Mouse (Mus musculus) kidney, postnatal 10 days (tissue): ENCODE measurements at regions not wholly inside any gene's neighbourhood (a gene's known extent, or its start where the extent isn't known, plus 50 kb on each side); places are given as distances from the start of the nearest gene placed in this dataset.

Experiments
- DNase-seq: peaks from one replicate; pipeline ENCODE4 v3.0.0; 2021; ENCODE audit warnings: mixed read lengths

DNA sequence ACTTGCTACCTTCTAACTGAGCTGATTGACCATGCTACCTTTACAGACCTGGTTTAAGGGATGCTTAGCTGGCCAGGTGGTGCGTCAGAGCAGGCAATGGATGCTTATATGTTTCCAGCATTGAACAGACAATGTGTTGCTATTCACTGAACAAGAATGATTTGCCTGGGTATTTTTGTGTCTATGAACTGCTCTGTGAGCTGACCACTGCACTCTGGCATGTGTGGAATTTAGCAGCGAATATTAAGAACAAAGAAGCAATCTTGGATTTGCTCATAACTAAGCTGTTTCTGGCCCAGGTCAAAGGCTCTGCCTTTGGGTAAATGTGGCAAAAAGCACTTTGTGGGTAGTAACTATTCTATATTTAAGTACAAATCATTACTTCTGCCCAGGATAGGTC lies 58.3 kb upstream of the Ccdc39 start:
- DNase-seq = no peak

DNA sequence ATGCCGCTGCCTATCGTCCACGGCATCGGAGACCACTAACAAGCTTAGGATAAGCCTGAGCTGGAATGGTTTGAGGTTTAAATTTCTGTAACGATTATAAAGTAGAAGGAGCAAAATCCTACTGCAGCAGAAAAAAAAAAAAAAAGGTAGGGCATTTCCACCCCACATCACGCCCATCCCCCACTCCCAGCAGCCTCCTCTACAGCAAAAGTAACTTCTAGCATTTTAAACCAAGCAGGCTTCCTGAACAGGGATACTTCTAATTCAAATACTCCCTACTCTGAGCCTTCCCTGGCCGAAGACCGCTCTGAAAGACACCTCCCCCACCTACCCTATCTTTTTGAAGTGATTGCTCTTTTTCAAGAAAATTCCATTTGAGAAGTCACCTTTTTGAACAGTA lies 59.2 kb upstream of the Ccdc39 start:
- DNase-seq = no peak

DNA sequence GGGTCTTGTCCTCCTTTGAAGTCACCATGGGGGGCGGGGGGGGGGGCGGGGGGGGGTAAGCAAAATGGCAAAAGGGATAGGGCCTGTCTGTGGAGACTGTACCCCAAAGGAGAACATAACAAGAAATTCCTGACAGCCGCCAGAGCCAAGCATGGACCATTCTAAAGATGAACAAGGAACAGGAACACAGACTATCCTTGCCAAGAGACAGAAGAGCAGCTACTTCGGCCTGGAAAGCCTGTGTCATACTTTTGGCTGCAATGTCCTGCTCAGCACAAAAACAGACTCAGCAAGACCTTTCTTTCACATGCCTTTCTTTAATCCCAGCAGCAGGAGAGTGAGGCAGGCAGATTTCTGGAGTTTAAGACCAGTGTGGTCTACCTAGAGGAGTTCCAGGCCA lies 59.7 kb upstream of the Ccdc39 start:
- DNase-seq = no peak

DNA sequence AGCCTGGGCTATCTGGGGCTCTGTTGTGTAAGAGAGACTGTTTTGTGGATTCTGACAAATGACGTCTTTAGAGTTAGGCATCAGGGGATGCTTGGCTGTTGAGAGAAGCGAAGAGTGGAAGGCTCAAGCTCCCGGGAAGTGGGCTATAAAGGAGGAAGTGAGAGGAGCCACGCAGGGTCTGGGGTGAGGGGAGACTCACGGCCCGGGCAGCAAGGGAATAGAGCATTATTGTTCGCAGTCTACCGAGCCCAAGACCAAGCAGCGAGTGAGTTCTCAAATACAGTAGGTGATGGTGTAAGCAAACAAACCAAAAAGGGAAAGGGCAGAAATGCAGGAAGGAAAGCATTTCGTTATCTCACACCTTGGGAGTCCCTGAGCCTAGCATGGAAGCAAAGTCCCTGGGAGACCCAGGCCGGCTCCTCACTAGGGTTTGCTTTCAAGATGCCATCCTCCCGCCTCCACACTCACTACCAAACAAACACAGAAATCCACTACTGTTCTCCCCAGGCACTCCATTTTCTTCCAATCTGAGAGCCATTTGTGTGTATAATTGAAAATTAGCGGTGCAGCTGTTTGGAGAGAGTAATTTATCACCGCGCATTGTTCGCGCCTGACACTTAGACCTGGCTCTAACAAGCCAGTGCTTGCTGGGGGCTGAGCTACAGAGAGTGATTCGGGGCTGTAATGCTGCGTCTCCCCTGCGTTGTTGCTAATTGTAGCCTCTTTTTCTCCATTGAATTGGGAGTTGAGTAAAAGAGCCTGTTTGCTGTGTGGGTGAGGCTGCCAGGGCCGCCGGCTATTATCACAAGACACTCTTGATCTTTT lies 61.0 kb upstream of the Ccdc39 start:
- no peak for DNase-seq

DNA sequence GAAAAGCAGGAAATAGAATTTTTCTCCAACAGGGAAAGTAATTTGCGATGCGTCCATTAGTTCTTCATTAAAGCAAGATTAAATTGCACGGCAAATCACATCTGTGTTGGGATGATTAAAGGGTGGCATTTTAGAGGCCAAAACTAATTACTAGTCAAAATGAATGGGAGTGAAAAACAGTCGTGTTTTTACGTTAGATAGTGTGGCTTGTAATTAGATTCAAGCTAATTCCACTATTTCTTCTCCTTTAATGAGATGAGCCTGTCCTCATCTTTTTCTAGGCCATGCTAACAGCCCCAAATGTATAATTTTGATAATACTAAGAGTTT lies 61.5 kb upstream of the Ccdc39 start:
- DNase-seq = no peak

DNA sequence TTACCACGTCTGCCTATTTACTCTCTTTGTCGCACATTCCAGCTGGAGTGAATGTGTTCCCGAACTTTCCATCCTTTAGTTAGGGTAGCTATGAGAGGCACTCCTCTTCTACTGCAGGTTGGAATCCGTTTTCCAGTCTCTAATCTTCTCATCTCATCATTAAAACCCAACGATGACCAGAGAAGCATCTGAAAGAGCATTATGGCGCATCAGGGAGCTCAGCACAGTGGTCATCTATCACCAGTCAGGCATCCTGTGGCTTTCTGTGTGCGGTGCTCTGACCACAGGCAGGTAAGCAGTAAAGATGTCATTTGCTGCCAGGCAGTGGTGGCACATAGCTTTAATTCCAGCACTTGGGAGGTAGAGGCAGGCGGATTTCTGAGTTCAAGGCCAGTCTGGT lies 63.0 kb upstream of the Ccdc39 start:
- no peak for DNase-seq

DNA sequence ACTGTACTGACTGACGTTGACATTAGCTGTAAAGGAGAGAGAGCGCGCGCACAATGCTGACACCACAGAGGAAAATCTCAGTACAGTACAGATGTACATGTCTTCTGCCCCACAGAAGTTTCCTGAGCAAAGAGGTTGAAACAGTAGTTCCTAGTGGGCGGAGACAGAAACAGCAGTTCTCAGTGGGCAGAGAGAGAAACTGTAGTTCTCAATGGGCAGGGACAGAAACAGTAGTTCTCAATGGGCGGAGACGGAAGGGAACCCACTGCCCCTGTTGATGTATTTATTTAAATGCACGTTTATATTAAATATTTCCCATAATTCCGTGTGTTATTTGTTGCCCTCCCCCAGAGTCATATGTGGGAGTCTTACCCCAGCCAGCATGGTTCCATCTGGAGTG lies 67.4 kb upstream of the Ccdc39 start:
- DNase-seq = no peak

DNA sequence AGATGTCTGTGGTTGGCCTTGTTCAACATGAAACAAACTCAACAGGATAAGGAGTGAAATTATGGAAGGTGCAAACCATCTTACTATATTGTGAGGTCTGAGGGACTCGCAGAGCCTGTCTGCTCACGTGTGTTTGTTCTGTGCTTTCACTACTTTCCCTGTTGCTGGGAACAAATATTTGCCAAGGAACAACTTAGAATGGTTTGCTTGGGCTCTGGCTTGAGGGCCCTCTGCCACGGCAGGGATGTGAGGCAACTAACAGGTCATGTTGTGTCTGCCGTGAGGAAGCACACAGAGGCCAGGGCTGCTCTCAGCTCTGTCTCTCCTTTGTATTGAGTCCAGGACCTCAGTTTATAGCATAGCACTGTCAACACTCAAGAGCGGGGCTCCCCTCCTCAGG lies 69.4 kb upstream of the Ccdc39 start:
- no peak for DNase-seq

DNA sequence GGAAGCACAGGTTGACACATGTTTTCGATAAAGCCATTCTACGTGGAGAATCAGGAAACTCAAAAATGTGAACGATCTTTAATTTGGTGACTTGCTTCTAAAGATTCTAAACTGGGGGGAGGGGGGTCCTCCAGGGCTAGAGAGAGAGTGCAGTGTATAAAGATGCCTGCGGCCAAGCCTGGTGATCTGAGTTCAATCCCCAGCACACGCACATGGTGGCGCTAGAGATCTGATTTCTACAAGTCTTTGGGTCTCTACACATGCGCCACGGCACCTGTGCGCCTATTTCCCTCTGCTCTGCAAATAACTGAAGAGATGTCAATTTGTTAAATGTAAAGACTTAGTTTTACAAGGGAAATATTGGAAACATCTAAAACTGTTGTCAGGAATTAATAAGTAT lies 70.3 kb upstream of the Ccdc39 start:
- no peak for DNase-seq

DNA sequence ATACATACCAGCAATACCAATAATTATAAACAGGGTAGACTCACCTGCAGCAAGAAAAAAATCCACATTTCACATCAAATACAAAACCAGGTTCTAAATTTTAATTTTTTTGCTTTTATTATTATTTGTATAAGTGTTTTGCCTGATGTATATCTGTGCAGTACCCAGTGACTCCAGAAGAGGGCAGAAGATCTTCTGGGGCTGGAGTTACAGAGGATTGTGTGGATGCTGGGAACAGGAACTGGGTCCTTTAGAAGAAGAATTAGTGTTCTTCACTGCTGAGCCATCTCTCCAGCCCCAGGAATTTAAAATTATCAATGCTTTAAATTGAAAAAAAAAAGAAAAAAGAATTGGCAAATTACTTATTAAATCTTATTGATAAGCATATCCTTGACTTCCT lies 71.7 kb upstream of the Ccdc39 start:
- DNase-seq = no peak

DNA sequence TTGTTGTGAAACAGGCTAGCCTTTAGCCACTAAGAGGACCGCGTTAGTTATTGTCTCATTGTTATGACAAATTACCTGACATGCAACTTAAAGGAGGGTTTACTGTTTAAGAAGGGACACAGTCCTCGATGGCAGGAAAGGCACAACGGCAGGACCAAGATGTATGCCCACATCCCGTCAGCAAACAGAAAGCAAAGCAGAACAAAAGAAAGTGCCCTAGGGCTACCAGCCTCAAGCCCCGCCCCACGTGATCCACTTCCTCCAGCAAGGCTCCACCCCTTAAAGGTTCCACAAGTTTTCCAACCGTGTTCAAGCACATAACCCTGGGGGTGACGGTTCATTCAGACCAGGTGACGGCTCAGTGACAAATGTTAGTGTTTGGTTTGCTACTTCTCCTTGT lies 72.2 kb upstream of the Ccdc39 start:
- DNase-seq = no peak

DNA sequence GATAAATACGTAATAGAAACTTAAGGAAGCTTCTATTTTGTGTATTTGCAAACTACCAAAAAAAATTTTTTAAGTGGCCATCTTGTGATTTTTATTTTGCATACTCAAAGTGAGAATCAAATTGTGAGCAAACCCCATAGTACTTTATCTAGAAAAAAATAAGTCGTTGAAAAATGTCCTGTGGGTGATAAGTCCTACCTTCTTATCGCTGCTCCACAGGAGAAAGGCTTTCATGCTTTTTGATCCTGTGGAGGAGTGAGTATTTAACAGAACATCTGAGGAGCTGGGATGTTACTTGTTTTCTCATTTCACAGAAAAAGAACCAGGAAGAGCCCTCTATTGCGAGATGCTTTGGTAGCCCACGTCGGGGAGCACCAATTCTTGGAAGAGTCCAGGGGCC lies 72.7 kb upstream of the Ccdc39 start:
- no peak for DNase-seq

DNA sequence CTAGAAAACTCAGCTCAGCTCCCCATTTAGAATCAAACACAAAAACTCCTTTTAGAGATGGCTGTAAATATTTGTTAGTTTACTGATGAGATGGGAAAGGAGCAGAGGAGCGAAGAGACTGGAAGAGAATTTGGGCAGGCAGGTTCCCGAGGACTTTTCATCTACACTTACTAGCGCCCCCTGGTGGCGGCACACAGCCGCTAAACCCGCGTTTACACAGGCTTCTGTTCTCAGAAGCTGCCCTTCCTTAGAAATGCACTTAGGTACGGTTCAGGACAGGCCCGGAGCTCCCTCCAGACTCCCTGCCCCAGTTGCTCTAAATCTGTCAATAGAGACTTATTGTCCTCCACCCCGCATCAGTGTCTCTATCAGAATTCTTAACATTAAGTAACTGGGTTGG lies 74.7 kb upstream of the Ccdc39 start:
- peak; percentile 88 for DNase-seq

DNA sequence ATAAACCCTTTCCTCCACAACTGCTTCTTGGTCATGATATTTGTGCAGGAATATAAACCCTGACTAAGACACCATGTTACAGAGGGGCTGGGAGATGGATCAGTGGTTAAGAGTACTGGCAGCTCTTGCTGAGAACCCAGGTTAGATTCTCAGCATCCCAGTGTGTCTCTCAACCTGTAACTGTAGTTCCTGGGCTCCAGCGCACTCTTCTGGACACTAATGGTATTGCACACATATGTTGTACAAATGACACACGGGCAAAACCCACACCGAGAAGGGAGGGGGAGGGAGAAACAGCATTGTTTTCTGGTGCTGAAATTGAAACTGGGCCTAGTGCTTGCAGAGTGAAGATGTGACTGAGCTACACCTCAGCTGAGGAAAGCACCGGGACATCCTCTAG lies 81.0 kb upstream of the Ccdc39 start:
- no peak for DNase-seq

DNA sequence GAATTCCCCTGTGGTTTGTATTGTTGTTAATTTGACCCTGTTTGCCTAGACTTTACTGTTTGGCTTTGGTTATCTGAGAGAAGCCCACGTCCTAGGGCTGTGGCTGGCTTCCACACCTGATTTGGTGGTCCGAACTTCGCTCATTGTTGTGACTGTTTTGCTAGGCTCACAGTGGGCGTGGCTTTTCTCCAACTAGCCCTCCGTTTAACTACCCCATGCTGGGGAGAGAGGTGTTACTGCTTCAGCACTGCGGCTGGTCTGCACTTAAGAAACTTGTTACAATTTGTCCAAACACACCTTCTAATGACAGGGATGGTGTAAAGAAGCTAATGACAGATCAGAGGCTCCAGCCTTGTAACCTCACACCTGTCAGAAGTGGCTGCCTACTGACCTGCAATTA lies 64.7 kb upstream of the Fxr1 start:
- no peak for DNase-seq

DNA sequence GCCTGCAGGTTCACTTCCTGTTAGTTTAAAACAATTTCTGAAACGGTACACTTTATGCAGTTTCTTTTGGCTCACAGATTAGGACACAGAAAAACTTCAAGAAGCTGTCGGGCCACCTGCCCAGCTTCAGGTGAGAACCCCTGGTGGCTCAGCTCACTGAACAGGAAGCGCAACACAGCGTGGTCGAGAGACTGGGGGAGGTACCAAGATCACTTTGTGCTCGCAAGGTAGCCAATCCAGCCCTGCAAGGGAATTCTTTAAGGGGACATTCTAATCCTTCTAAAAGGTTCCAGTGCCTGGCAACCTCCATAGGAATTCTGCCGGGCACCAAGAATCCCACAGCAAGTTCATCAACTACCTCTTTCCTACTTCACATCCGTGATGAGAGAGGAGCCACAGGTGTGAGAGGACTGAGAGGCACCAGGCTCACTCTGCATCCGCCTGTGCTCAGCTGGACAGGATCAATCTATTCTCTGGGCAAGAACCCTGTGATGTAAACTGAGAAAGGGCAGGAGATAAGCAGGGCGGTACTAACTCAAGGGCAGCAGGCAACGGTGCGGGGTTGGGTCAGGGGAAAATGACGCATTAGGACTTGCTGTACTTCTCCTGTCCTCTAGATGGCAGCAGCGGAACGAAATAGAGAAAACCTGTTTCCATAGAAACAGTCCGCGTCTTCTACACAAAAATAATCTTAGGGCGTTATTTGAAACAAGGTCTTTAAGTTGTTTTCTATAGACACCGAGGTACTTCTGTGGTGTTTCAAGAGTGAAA lies 63.7 kb upstream of the Fxr1 start:
- peak; percentile 80 for DNase-seq

DNA sequence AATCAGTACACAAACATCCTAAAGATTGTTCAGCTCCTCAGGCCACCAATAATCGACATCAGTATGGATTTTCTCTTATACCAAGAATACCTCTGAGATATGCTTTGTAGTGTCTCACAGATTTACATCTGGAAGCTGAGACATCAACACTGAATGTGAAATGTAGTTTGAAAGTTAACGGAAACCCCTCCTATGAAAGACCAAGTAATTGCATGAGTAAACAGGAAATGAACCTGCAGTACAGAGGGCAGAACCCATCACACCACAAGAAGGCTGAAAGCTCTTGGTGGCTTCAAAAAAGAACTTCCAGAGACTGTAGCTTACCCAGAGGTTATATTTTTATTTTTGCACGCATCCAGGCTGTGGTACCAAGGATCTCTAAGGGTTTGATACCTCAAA lies 63.1 kb upstream of the Fxr1 start:
- no peak for DNase-seq

DNA sequence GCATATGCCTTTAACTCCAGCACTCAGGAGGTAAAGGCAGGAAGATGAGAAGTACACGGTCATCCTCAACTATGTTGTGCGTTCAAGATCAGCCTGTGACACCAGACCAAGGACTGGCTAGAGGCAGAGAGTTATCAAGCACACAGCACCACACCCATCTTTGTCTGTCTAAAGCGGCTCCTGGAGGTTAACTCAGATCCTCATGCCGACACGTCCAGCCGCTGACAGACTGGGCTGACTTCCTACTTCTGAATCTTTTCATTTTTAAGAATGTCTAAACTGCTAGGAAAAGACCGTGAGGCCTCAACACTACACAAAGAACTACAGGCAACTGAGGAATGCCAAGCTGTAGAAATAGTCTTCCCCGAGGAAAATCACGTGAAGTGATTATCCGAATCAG lies 62.1 kb upstream of the Fxr1 start:
- DNase-seq = no peak

DNA sequence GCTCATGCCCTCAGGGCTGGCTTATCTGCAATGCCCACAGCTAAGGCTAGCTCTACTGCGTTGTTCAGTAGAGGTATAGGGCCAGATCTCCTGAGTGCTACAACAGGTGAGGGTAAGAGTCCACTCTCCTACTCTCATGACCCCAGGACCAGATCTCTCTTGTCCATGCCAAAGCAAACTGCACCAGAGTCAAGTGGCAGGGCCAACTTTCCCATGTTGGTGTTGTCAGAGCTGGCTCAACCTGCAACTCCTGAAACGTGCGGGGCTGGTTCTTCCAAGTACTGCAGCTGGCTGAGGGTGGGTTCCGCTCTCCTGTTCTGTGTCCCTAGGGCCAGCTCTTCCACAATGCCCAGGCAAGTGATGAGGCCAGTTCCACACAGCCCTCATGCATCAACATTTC lies 61.5 kb upstream of the Fxr1 start:
- no peak for DNase-seq

DNA sequence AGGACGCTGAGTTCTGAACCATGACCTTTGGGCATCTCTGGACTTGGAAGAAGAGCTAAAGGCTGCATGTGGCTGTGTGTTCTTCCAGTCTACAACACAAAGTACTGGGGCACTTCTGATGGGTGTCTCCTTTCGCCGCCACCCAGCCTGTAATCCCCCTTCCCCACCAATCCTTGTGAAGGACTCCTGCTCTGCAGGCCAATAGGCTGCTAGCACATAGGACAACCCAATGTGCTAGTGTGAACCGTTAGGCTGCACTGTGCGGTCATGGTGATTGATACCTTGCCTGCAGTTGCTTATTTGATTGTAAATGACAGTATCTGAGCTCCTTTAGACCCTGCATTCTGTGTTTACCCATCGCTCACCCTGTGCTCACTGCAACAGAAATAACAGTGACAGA lies 59.5 kb upstream of the Fxr1 start:
- no peak for DNase-seq

DNA sequence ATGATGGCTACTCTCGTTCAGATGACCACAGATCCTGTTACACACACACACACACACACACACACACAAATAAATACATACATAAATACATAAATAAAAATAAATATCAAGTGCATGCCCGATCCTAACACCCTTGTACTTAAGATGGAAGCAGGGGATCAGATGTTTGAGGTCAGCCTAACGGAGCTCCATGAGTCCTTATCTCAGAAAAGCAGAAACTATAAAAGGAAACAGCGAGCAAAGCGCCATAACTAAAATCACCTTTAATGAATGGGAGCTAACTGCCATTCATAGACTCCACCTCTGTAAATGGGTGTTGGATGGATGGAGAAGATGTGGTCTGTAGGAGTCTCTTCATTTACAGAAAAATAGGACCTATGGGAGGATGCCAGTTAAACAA lies 56.8 kb upstream of the Fxr1 start:
- DNase-seq = no peak

DNA sequence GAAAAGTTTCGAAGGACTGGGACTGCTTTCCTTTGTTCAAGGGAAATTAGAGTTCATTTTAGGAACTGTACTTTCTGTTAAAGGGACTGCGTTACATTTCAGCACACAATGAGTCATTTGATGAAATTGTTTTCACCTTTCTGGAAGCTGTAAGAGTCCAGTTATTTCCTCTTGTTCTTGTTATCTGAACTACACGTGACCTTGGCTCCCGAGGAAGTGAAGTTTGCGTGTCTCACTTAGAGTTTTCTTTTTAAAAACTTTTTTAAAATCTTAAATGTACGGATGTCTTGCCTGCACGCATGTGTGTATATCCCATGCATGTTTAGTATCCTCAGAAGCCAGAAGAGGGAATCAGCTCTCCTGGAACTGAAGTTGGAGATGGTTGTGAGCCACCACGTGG lies 52.6 kb upstream of the Fxr1 start:
- no peak for DNase-seq
